Mouse (Mus musculus) induced T-regulatory cell, adult 2 months (primary cell): ENCODE results near the gene Rnase4.

Experiments
- DNase-seq: peaks from one replicate; pipeline ENCODE4 v3.0.0-alpha.2; 2012; ENCODE audit warnings: low read depth

Rnase4 gene

GRCm38 (mm10) chr14:51129624-51129975, 38.7 kb downstream of the Rnase4 start:
- no peak for DNase-seq

- DNase-seq, result no peak
Observed at GRCm38 (mm10) chr14:51130315-51130940, 39.6 kb downstream of the Rnase4 start.

GRCm38 (mm10) chr14:51131086-51131815, 40.4 kb downstream of the Rnase4 start:
- DNase-seq, result no peak

GRCm38 (mm10) chr14:51132372-51132771, 41.5 kb downstream of the Rnase4 start:
- no peak for DNase-seq

- DNase-seq, result no peak
Observed at GRCm38 (mm10) chr14:51140342-51140741, 49.5 kb downstream of the Rnase4 start.

GRCm38 (mm10) chr14:51142119-51142518, 51.2 kb downstream of the Rnase4 start:
- no peak for DNase-seq

- DNase-seq, result no peak
Observed at GRCm38 (mm10) chr14:51142568-51142967, 51.7 kb downstream of the Rnase4 start.

- no peak for DNase-seq
Observed at GRCm38 (mm10) chr14:51143287-51143686, 52.4 kb downstream of the Rnase4 start.

- no peak for DNase-seq
Observed at GRCm38 (mm10) chr14:51143937-51144336, 53.1 kb downstream of the Rnase4 start.

GRCm38 (mm10) chr14:51144451-51144850, 53.6 kb downstream of the Rnase4 start:
- no peak for DNase-seq

- DNase-seq, result no peak
Observed at GRCm38 (mm10) chr14:51145521-51145920, 54.6 kb downstream of the Rnase4 start.

GRCm38 (mm10) chr14:51146685-51147084, 55.8 kb downstream of the Rnase4 start, which contains the start of gene Rnase1:
TSS of gene Rnase1 (minus strand) at chr14:51146785.
- no peak for DNase-seq

GRCm38 (mm10) chr14:51148006-51148405, 57.1 kb downstream of the Rnase4 start:
- no peak for DNase-seq

- DNase-seq, result no peak
Observed at GRCm38 (mm10) chr14:51149164-51149563, 58.3 kb downstream of the Rnase4 start.

GRCm38 (mm10) chr14:51150206-51150831, 59.4 kb downstream of the Rnase4 start:
- no peak for DNase-seq

GRCm38 (mm10) chr14:51152249-51152870, 61.5 kb downstream of the Rnase4 start:
- DNase-seq, result no peak
